Mouse (Mus musculus) CD8-positive naive resting alpha-beta T cell, adult 2 months (primary cell): ENCODE data around the gene Vmn2r15.

Source experiments
- DNase-seq, 2 experiments: peaks; one replicate each; pipeline ENCODE4 v3.0.0; 2022; ENCODE audit warnings: low read depth in 2 of 2, low spot score in 2 of 2

Vmn2r15 gene

GRCm38 (mm10) chr5:109297544-109297943 is at the start of gene Vmn2r15:
Gene Vmn2r15, minus strand, starts transcription at chr5:109297644.
- DNase-seq, result no peak

- DNase-seq, result no peak
Observed at GRCm38 (mm10) chr5:109329862-109330261, 32.4 kb upstream of the Vmn2r15 start, which contains the start of gene Vmn2r16. Gene Vmn2r16, plus strand, starts transcription at chr5:109330162.

GRCm38 (mm10) chr5:109294655-109295054 is 2.8 kb downstream of the Vmn2r15 start:
- no peak for DNase-seq
